ENCODE assay signal across 22 mouse cellular contexts in genomic region chr6:144952885-144953284, GRCm38 (mm10).
DNase-seq lines count a peak whose midpoint lies in the region; ATAC-seq lines count a peak whose summit lies in the region.
"Had no signal": no experiment of that assay in that cellular context is flagged by ENCODE, and none has a peak within 500 bp of the region (broad histone marks: within the 10 kb centered on the region; RNA-seq: fewer than 3 reads in every experiment).

No protein-coding gene starts in this region.

- peak; percentile 14 for DNase-seq in CD4-positive helper T cell, adult 2 months (ENCODE audit: low read depth, low spot score)
- peak; percentile 28 for DNase-seq in CD4-positive, CD25-positive, alpha-beta regulatory T cell, adult 2 months (ENCODE audit: low read depth, low spot score)
- DNase-seq in induced T-regulatory cell, adult 2 months (ENCODE audit: low read depth), result peak; percentile 53
- no peak for DNase-seq in thymus, postnatal 4 days
- DNase-seq in embryo, embryonic 11 days, result no peak
- no peak for DNase-seq in lung, postnatal 36 days
- DNase-seq: adrenal gland, adult 2 months; adrenal gland, adult 8-10 months; adrenal gland, postnatal 10 days; adrenal gland, postnatal 14 days; adrenal gland, postnatal 25 days; adrenal gland, postnatal 36 days; B cell, adult 2 months; cerebellum, adult 11 months; cerebellum, adult 11-12 months; cerebellum, adult 18-20 months; cerebellum, adult 2 months; cerebellum, adult 8-10 months had no signal

- peak; percentile 86 for ATAC-seq in CD4-positive, CD25-positive, alpha-beta regulatory T cell, adult 4 months
- no peak for ATAC-seq in erythroblast, adult 5-6 weeks (replicated peaks; ENCODE audit: low FRiP score, poor library complexity, severe bottlenecking)
- ATAC-seq: activated CD4-positive, CD25-positive, alpha-beta regulatory T cell, adult 4 months; Patski had no signal

Comparison
In these comparisons a context has a peak if more than half of its experiments do, and no peak if none do; other contexts are left out.
1. DNase-seq: peak in CD4-positive helper T cell, adult 2 months (single experiment), CD4-positive, CD25-positive, alpha-beta regulatory T cell, adult 2 months (single experiment) and induced T-regulatory cell, adult 2 months (single experiment); none in thymus, postnatal 4 days (single experiment), embryo, embryonic 11 days (single experiment) and lung, postnatal 36 days (single experiment).